Mouse (Mus musculus): Measurements from ENCODE around the gene Gm6803.
"Not testable (repeated sequence)": the region's sequence is repeated elsewhere in the genome, so short reads cannot be mapped to it uniquely, and the experiment has no call there.

The Gm6803 gene

DNA sequence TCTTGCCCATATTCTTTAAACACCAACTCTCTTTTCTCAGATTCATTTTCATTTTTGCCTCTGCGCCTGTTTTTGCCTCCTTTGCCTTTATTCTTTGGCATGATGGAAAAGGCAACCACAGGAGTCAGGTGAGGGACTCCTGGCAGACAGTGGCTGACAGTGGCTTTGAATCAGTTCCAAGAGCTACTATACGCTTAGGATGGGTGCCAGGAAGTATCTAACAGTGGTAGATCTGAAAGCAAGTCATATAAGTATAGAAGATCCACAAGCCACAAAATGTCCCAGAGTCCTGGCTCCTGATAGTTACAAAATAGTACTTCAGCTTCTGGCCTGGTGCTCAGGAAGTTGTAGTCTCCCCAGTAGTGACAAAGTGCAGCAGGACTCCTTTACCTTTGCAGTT is at the start of gene Gm6803:
TSS of gene Gm6803 (minus strand) at position 101 of the 400 bp plus-strand sequence.
- DNase-seq (ENCODE audit: low spot score): not testable (repeated sequence)

DNA sequence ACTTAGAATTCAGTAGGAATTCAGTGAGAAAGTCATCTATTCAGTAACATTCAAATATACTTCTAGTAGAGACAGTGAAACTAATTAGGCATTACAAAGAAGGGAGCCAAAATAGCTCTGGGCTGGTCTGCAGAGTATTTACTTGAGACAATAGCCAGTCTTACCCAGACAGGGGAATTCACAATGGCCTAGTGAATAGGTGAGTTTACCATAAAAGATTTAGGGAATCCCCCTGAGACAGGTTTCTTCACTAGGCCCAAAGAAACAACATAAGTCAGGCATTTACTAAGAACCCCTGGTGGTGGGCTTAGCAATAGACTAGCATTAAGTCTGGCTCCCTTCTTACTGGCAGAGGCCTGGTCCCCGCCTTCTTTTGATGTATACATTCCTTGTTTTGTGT is 26.7 kb upstream of the Gm6803 start:
- not testable (repeated sequence) for DNase-seq (ENCODE audit: low spot score)

DNA sequence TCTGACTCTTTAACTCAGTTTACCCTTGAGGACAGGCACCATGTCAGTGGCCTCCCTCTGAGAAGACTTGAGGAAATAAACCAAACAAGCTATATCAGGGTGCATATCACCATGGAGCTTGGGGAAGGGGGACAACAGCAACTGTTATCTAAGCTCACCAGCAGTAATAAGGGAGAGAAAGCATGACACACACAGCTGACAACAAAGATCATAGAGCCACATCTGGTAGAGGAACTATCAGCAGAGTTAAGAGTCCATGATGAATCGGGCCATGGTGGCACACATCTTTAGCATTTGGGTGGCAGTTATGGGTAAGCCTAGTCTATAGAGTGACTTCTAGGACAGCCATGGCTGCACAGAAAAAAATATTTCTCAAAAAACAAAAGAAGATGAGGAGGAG is 21.1 kb upstream of the Gm6803 start:
- not testable (repeated sequence) for DNase-seq (ENCODE audit: low spot score)

DNA sequence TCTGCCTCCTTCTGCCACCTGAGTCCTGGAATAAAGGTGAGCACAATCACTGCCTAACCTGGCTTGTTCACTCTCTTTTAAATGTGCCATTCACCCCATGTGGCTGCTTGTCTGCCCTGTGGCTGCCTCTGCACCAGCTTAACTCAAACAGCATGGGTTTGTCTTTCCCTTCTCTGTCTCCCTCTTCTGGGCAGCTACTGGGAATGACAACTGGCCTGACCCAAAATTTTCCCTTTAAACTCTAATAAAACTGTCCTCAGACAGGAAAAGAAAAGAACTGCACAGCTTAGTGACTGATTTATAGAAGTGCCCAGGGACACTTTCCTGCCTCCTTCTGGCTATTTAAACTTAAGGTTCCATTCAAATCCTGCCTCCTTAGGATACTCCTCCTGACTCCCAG is 20.5 kb upstream of the Gm6803 start:
- not testable (repeated sequence) for DNase-seq (ENCODE audit: low spot score)

DNA sequence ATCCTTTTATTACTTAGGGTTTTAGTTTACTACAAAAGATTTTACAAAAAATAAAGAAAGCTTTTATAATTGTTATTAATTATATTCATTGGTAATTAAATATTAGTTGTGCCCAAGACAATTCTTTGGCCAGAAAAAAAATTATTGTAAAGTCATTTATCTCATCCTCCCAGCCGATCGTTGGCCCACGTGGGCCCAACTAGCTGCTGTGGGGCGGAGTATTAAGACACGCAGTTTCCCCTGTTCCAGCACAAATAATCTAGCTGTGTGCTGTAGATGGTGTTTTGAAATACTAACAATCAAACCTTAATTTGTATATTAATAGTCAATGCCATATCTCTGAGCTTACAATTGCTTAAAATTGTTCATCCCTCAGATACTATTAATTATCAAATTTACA is 13.7 kb upstream of the Gm6803 start:
- DNase-seq (ENCODE audit: low spot score): not testable (repeated sequence)

DNA sequence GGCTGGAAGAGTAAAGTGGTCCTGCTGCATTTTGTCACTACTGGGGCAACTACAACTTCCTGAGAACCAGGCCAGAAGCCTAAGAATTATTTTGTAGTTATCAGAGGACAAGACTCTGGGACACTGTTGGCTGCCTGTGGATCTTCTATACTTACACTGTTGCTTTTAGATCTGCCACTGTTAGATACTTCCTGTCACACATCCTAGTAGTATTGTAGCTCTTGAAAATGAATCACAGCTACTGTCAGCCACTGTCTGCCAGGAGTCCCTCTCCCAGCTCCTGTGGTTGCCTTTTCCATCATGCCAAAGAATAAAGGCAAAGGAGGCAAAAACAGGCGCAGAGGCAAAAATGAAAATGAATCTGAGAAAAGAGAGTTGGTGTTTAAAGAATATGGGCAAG is 8.1 kb upstream of the Gm6803 start, which contains the start of gene Gm2056:
TSS of gene Gm2056 (plus strand) at position 301 of the 400 bp plus-strand sequence.
- not testable (repeated sequence) for DNase-seq (ENCODE audit: low spot score)

DNA sequence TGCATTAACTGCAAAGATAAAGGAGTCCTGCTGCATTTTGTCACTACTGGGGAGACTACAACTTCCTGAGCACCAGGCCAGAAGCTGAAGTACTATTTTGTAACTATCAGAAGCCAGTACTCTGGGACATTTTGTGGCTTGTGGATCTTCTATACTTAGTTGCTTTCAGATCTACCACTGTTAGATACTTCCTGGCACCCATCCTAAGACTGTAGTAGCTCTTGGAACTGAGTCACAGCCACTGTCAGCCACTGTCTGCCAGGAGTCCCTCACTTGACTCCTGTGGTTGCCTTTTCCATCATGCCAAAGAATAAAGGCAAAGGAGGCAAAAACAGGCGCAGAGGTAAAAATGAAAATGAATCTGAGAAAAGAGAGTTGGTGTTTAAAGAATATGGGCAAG is 7.0 kb downstream of the Gm6803 start, which contains the start of gene Gm2075:
TSS of gene Gm2075 (plus strand) at position 301 of the 400 bp plus-strand sequence.
- not testable (repeated sequence) for DNase-seq (ENCODE audit: low spot score)

DNA sequence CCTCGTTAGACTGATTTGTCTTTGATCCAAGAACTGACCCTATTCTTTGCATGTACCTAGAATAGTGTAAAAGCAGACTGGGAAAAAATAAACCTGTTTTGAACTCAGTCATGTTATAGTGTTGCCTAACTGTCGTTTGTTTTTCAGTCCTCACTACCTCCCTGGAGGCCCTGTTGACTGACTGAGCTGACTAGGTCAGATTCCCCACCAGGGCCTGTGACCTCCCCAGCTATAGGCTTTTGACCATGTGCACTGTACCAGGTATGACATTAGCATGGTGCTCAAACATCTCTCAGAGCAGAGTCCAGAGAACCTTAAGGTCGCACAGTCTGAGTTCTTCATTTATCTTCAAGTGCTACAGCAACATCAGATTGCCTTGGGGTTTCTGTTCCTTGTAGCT is 14.5 kb downstream of the Gm6803 start:
- DNase-seq (ENCODE audit: low spot score): not testable (repeated sequence)

DNA sequence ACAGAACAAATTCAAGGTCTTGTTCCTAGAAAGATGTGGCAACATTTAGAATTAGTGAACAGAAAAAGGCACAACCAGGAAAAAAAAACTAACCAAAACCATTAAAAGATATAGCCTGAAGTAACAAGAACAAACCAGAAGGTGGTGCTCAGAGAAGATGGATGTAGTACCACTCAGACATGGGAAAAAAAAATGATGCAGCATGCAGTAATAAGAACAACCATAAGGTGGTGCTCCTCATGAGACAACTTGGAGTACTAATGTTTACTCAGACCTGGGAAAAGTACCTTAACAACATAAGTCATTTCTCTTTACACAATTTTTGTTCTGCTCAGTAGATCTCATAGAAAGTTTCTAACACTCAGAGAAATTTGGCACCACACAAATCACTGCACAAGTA is 34.6 kb downstream of the Gm6803 start:
- DNase-seq (ENCODE audit: low spot score): not testable (repeated sequence)

All from T-cell, adult 2 months (primary cell).